ENCODE assay signal across 11 mouse cellular contexts in the genomic region with DNA sequence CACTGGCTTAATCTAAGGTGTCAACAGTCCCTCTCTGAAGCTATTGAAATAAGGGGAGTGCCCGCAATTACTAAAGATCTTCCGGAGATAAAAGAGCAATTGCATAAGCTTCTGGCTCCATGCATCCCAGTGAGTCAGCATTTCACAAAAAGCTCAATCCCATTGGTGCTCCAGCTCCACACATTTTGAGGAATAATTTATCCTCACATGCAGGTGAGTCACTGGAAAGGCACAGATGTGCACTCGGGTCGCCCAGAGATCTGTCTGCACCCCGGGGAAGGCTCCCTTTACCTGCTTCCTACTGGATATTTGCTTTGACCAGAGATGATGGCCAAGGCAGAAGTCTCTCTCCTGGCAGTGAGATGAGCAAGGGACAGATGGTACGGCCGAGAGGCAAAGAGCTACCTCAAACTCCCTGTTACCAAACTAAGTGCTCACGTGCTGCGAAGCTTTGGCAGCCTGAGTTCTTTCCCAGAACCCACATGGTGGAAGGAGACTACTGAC. TPM values are rescaled to one million over a fixed set of nuclear protein-coding genes. Genes with fewer than 3 reads are reported as not detected.
DNase-seq lines count a peak whose midpoint lies in the region; ATAC-seq lines count a peak whose summit lies in the region.
"Had no signal": no experiment of that assay in that cellular context is flagged by ENCODE, and none has a peak within 500 bp of the region (broad histone marks: within the 10 kb centered on the region; RNA-seq: fewer than 3 reads in every experiment).

No protein-coding gene starts in this region.

- no peak overlapping the region for H3K4me3 ChIP-seq in intestine, embryonic 16.5 days (ENCODE audit: low read length)
- H3K4me3 ChIP-seq: forebrain, embryonic 12.5 days; limb, embryonic 15.5 days had no signal

- peaks cover 14% of the 10 kb centered on the region for H3K4me1 ChIP-seq in intestine, embryonic 16.5 days (ENCODE audit: control insufficient read depth, insufficient read depth, low read length)
- H3K4me1 ChIP-seq: forebrain, embryonic 12.5 days had no signal

- no peak overlapping the region for H3K4me2 ChIP-seq in intestine, embryonic 16.5 days (ENCODE audit: low read depth, low read length)
- H3K4me2 ChIP-seq: limb, embryonic 15.5 days had no signal

- peak; percentile 53 to 76 for DNase-seq in frontal cortex, adult 2 months (ENCODE audit: extremely low spot score in 1 of 2, low spot score in 1 of 2)
- DNase-seq in frontal cortex, postnatal 10 days (ENCODE audit: low spot score in 2 of 2) = no peak
- DNase-seq in right cerebral cortex, adult 2 months (ENCODE audit: low spot score in 2 of 2) = peak; percentile 53 to 56
- no peak for DNase-seq in right cerebral cortex, postnatal 4 days
- DNase-seq in thymus, postnatal 14 days = no peak
- DNase-seq in spleen, postnatal 36 days (ENCODE audit: low spot score in 2 of 2) = no peak
- DNase-seq: heart, postnatal 36 days had no signal

- no peak overlapping the region for H3K9ac ChIP-seq in intestine, embryonic 16.5 days (ENCODE audit: low read depth, low read length)
- H3K9ac ChIP-seq: forebrain, embryonic 12.5 days; limb, embryonic 15.5 days had no signal

- no peaks in the 10 kb centered on the region for H3K27me3 ChIP-seq in intestine, embryonic 16.5 days (replicated peaks; ENCODE audit: control insufficient read depth, insufficient read depth, low read length)
- H3K27me3 ChIP-seq: forebrain, embryonic 12.5 days; limb, embryonic 15.5 days had no signal

- ATAC-seq in intestine, embryonic 16.5 days = peak; percentile 40
- no peak for ATAC-seq in CD4-positive, CD25-positive, alpha-beta regulatory T cell, adult 4 months

- WGBS in intestine, embryonic 16.5 days = 56% methylated on average over 9 of the region's 9 CpGs

- H3K27ac ChIP-seq in intestine, embryonic 16.5 days (ENCODE audit: low read length) = no peak overlapping the region; the same call in 1 of the 2 replicates
- H3K27ac ChIP-seq: forebrain, embryonic 12.5 days; limb, embryonic 15.5 days had no signal

- H3K9me3 ChIP-seq in intestine, embryonic 16.5 days (ENCODE audit: control insufficient read depth, low read length) = no peaks in the 10 kb centered on the region
- H3K9me3 ChIP-seq: forebrain, embryonic 12.5 days; limb, embryonic 15.5 days had no signal

- no peaks in the 10 kb centered on the region for H3K36me3 ChIP-seq in intestine, embryonic 16.5 days (ENCODE audit: control insufficient read depth, insufficient read depth, low read length)
- H3K36me3 ChIP-seq: forebrain, embryonic 12.5 days; limb, embryonic 15.5 days had no signal

RNA-seq across cellular contexts. Expression of a gene that starts 47.5 kb away (rescaled TPM):
- polyA plus RNA-seq in frontal cortex, adult 2 months (2012; rRNA removed) = 9.4 and 10.8 TPM in 2 replicates
- polyA plus RNA-seq in intestine, embryonic 16.5 days (2015; fragmentation: Nextera tagmentation; extraction: Ambion mirVana) = 13.4 and 13.9 TPM in 2 replicates
- 1 to 10 TPM; 1.0 to 2.6 TPM for polyA plus RNA-seq in CD4-positive, CD25-positive, alpha-beta regulatory T cell, adult 4 months (2017; shearing (Covaris generic))
- polyA plus RNA-seq: forebrain, embryonic 12.5 days had no signal

Comparison
In these comparisons a context has a peak if more than half of its experiments do, and no peak if none do; other contexts are left out.
1. DNase-seq: peak in frontal cortex, adult 2 months (2 of 2) and right cerebral cortex, adult 2 months (2 of 2); none in frontal cortex, postnatal 10 days (0 of 2), right cerebral cortex, postnatal 4 days (single experiment), thymus, postnatal 14 days (single experiment) and spleen, postnatal 36 days (0 of 2).